Mouse (Mus musculus) kidney, embryonic 16.5 days (tissue): ENCODE data around the gene Trib3. TPM values are rescaled to one million over a fixed set of nuclear protein-coding genes. Genes with fewer than 3 reads are reported as not detected.
"Not testable (repeated sequence)": the region's sequence is repeated elsewhere in the genome, so short reads cannot be mapped to it uniquely, and the experiment has no call there.

ENCODE experiments used
- ATAC-seq: fragments of 200-750 bp; cut with Nextera tagmentation; 2 replicates; pipeline ENCODE4 v1.8.0; 2017; ENCODE audit warnings: moderate TSS enrichment; ENCODE audit not compliant: low FRiP score, low TSS enrichment
- H3K27ac ChIP-seq: fragments of 300-500 bp; sonication (generic); 2 replicates; pipeline ENCODE4 v1.5.1; 2014; ENCODE audit warnings: low read length
- H3K27me3 ChIP-seq: fragments of 300-500 bp; sonication (generic); 2 replicates; pipeline ENCODE4 v1.6.1; 2014; ENCODE audit warnings: low read length, control low read depth, mixed read lengths; ENCODE audit not compliant: insufficient read depth
- H3K36me3 ChIP-seq: fragments of 300-500 bp; sonication (generic); 2 replicates; pipeline ENCODE4 v1.6.1; 2014; ENCODE audit warnings: low read length, control low read depth, mixed read lengths; ENCODE audit not compliant: insufficient read depth
- H3K4me1 ChIP-seq: fragments of 300-500 bp; sonication (generic); 2 replicates; pipeline ENCODE4 v1.6.1; 2014; ENCODE audit warnings: low read length, control low read depth, mixed read lengths; ENCODE audit not compliant: insufficient read depth
- H3K4me2 ChIP-seq: fragments of 300-500 bp; sonication (generic); replicated peaks from 2 replicates; pipeline ENCODE4 v1.6.1; 2014; ENCODE audit warnings: low read depth, low read length
- H3K4me3 ChIP-seq: fragments of 300-500 bp; sonication (generic); 2 replicates; pipeline ENCODE4 v1.5.1; 2014; ENCODE audit warnings: mild to moderate bottlenecking, low read length
- H3K9ac ChIP-seq: fragments of 300-500 bp; sonication (generic); replicated peaks from 2 replicates; pipeline ENCODE4 v1.6.1; 2014; ENCODE audit warnings: low read length
- H3K9me3 ChIP-seq: fragments of 300-500 bp; sonication (generic); 2 replicates; pipeline ENCODE4 v1.6.1; 2016; ENCODE audit warnings: low read length, control low read depth
- WGBS: fragments of 180-500 bp; shearing (Covaris S2); extraction: QIAGEN DNeasy Blood & Tissue Kit; methylation state at CpG from one replicate; pipeline ENCODE4 v1.1.7; 2014; 5-methylcytosine and 5-hydroxymethylcytosine counted together
- polyA plus RNA-seq: library from polyadenylated mRNA; unstranded; fragments of >200 nt; fragmentation: Nextera tagmentation; extraction: Ambion mirVana; gene quantifications from 2 replicates; pipeline ENCODE4 v1.2.1, GENCODE M21; 2015

Trib3 gene
- polyA plus RNA-seq, 1 experiment from 2014 or later, result 1.8 TPM

GRCm38 (mm10) chr2:152293727-152294475 lies 49.9 kb downstream of the Trib3 start, which contains the start of gene Tbc1d20:
Tbc1d20 (plus strand) TSS chr2:152293828.
- ATAC-seq, result peak; percentile 97
- H3K4me1 ChIP-seq, result peaks cover 18% of the 10 kb centered on the region
- peak within 1 kb of the TSS; percentile 79 for H3K4me2 ChIP-seq
- under 1% methylated on average over 61 of the region's 70 CpGs for WGBS
- H3K36me3 ChIP-seq, result no peaks in the 10 kb centered on the region
- peak within 1 kb of the TSS; percentile 90 for H3K4me3 ChIP-seq
- peak within 1 kb of the TSS; percentile 95 for H3K9ac ChIP-seq
- peak within 1 kb of the TSS; percentile 86 for H3K27ac ChIP-seq
- H3K9me3 ChIP-seq, result no peaks in the 10 kb centered on the region
- no peaks in the 10 kb centered on the region for H3K27me3 ChIP-seq

- no peak overlapping the region for H3K27ac ChIP-seq
- H3K9ac ChIP-seq, result peak overlapping the region; percentile 95
- under 1% methylated on average over 15 of the region's 15 CpGs for WGBS
Measured at GRCm38 (mm10) chr2:152293179-152293726, 50.6 kb downstream of the Trib3 start.

GRCm38 (mm10) chr2:152292475-152292874 lies 51.4 kb downstream of the Trib3 start:
- H3K4me2 ChIP-seq, result no peak overlapping the region
- H3K27me3 ChIP-seq, result no peaks in the 10 kb centered on the region
- H3K27ac ChIP-seq, result no peak overlapping the region
- no peaks in the 10 kb centered on the region for H3K9me3 ChIP-seq
- 60% methylated on average over 2 of the region's 2 CpGs for WGBS
- no peak for ATAC-seq
- H3K9ac ChIP-seq, result no peak overlapping the region
- H3K4me1 ChIP-seq, result peaks cover 18% of the 10 kb centered on the region
- 0 out of 2 replicates have a peak, but pooled peaks cover 4% of the 10 kb centered on the region for H3K36me3 ChIP-seq
- H3K4me3 ChIP-seq, result no peak overlapping the region

More at GRCm38 (mm10) chr2:152293179-152293726, 50.6 kb downstream of the Trib3 start:
- peak overlapping the region; percentile 79 for H3K4me2 ChIP-seq
- H3K9me3 ChIP-seq, result no peaks in the 10 kb centered on the region
- peaks cover 18% of the 10 kb centered on the region for H3K4me1 ChIP-seq
- H3K36me3 ChIP-seq, result 0 out of 2 replicates have a peak, but pooled peaks cover under 1% of the 10 kb centered on the region
- ATAC-seq, result peak; percentile 71
- H3K27me3 ChIP-seq, result no peaks in the 10 kb centered on the region
- peak overlapping the region; percentile 90 for H3K4me3 ChIP-seq

- not testable (repeated sequence) for H3K4me2 ChIP-seq, H3K4me1 ChIP-seq, H3K9ac ChIP-seq, H3K4me3 ChIP-seq, H3K27ac ChIP-seq, H3K27me3 ChIP-seq, H3K9me3 ChIP-seq, ATAC-seq
- peaks cover 14% of the 10 kb centered on the region; the same call in 1 of the 2 replicates for H3K36me3 ChIP-seq
- 77% methylated on average over 1 of the region's 2 CpGs for whole genome bisulfite sequencing
Measured at GRCm38 (mm10) chr2:152289623-152290022, 54.2 kb downstream of the Trib3 start.

GRCm38 (mm10) chr2:152288046-152288445 lies 55.8 kb downstream of the Trib3 start:
- 0 out of 2 replicates have a peak, but pooled peaks cover under 1% of the 10 kb centered on the region for H3K4me1 ChIP-seq
- H3K36me3 ChIP-seq, result peaks cover 21% of the 10 kb centered on the region; the same call in 1 of the 2 replicates
- no peaks in the 10 kb centered on the region for H3K9me3 ChIP-seq
- no peak overlapping the region for H3K27ac ChIP-seq
- no peak overlapping the region for H3K4me3 ChIP-seq
- no peak overlapping the region for H3K4me2 ChIP-seq
- ATAC-seq, result no peak
- 81% methylated on average over 8 of the region's 8 CpGs for WGBS
- H3K9ac ChIP-seq, result no peak overlapping the region
- H3K27me3 ChIP-seq, result no peaks in the 10 kb centered on the region

GRCm38 (mm10) chr2:152287560-152287959 lies 56.3 kb downstream of the Trib3 start:
- no peaks in the 10 kb centered on the region for H3K9me3 ChIP-seq
- H3K27ac ChIP-seq, result no peak overlapping the region
- WGBS, result 93% methylated on average over 5 of the region's 5 CpGs
- H3K36me3 ChIP-seq, result peaks cover 23% of the 10 kb centered on the region
- no peaks in the 10 kb centered on the region for H3K4me1 ChIP-seq
- no peak overlapping the region for H3K4me3 ChIP-seq
- no peak overlapping the region for H3K4me2 ChIP-seq
- H3K9ac ChIP-seq, result no peak overlapping the region
- ATAC-seq, result no peak
- H3K27me3 ChIP-seq, result no peaks in the 10 kb centered on the region

Other genes starting within 250 kb of the Trib3 start
- gene Srxn1, start 238.5 kb downstream of the Trib3 start, polyA plus RNA-seq, result 16.1 and 17.9 TPM in 2 replicates
- 10.0 and 10.4 TPM in 2 replicates for gene Tcf15, start 200.5 kb downstream of the Trib3 start, polyA plus RNA-seq
- 90.5 and 95.1 TPM in 2 replicates for gene Csnk2a1, start 117.2 kb downstream of the Trib3 start, polyA plus RNA-seq
- gene Tbc1d20, start 50.2 kb downstream of the Trib3 start, polyA plus RNA-seq, result 41.1 and 41.8 TPM in 2 replicates
- gene Rbck1, start 11.4 kb downstream of the Trib3 start, polyA plus RNA-seq, result 93.4 and 96.6 TPM in 2 replicates
- gene Nrsn2, start 32.6 kb upstream of the Trib3 start, polyA plus RNA-seq, result 0.91 and 1.6 TPM in 2 replicates
- 8.9 and 10.0 TPM in 2 replicates for gene Sox12, start 54.0 kb upstream of the Trib3 start, polyA plus RNA-seq
- gene Zcchc3, start 71.0 kb upstream of the Trib3 start, polyA plus RNA-seq, result 31.5 and 34.2 TPM in 2 replicates
- 0.67 and 0.85 TPM in 2 replicates for gene 6820408C15Rik, start 71.6 kb upstream of the Trib3 start, polyA plus RNA-seq
- gene Defb23, start 120.6 kb upstream of the Trib3 start, polyA plus RNA-seq, result not detected in 2 replicates
- gene Defb20, start 133.0 kb upstream of the Trib3 start, polyA plus RNA-seq, result not detected in 2 replicates
- gene Defb22, start 146.1 kb upstream of the Trib3 start, polyA plus RNA-seq, result not detected in 2 replicates
- not detected in 2 replicates for gene Defb26, start 167.7 kb upstream of the Trib3 start, polyA plus RNA-seq
- gene Defb28, start 174.2 kb upstream of the Trib3 start, polyA plus RNA-seq, result 0.54 TPM in 1 of 2 replicates, not detected in the other
- gene Defb29, start 196.1 kb upstream of the Trib3 start, polyA plus RNA-seq, result 2.1 and 2.8 TPM in 2 replicates
- gene Gm17416, start 225.3 kb upstream of the Trib3 start, polyA plus RNA-seq, result not detected in 2 replicates
- gene Defb21, start 228.7 kb upstream of the Trib3 start, polyA plus RNA-seq, result not detected in 2 replicates
- gene Defb19, start 236.3 kb upstream of the Trib3 start, polyA plus RNA-seq, result 10.1 and 14.1 TPM in 2 replicates